Comparison of ENCODE assay signal across 8 mouse cellular contexts in the genomic region with DNA sequence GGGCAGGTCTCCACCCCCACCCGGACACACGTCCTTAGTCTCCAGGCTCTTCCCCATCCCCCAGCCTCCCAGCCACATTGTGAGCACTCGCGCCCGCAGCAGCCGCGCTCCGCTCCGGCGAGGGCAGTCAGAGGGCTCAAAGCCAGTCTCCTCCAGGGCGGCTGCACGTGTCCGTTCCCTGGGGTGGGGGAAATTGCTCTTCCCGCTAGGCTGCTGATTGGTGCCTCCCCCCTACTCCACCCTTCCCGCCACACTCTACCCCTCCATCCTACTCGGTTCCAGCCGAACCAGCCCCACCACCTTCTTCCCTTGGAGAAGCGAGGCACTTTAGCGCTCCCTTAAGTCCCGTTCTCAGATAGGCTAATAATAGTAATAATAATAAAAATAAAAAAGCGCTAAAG. TPM values are rescaled to one million over a fixed set of nuclear protein-coding genes. Genes with fewer than 3 reads are reported as not detected.
DNase-seq lines count a peak whose midpoint lies in the region; ATAC-seq and TF ChIP-seq lines count a peak whose summit lies in the region.

No protein-coding gene starts in this region.

- under 1% methylated on average over 21 of the region's 21 CpGs for WGBS in heart, embryonic 14.5 days
- WGBS in kidney, postnatal 0 days: under 1% methylated on average over 21 of the region's 21 CpGs
- WGBS in liver, embryonic 16.5 days (ENCODE audit: insufficient replicate concordance): under 1% methylated on average over 21 of the region's 21 CpGs
- under 1% methylated on average over 21 of the region's 21 CpGs for WGBS in neural tube, embryonic 14.5 days
- WGBS in thymus, adult 2 months: under 1% methylated on average over 21 of the region's 21 CpGs

- TF ChIP-seq POLR2A in CH12.LX (IDR thresholded peaks at IDR 0.05; ENCODE audit: low read depth, low read length): no peak; the same call in 1 of the 2 replicates
- no peak for TF ChIP-seq POLR2A in thymus, adult 2 months (IDR thresholded peaks at IDR 0.05; ENCODE audit: control insufficient read depth, extremely low read depth, insufficient read depth, low read length, poor library complexity)

- peak overlapping the region; percentile 81 for H3K9ac ChIP-seq in CH12.LX (ENCODE audit: insufficient read depth, low read depth)
- peak overlapping the region; percentile 85 for H3K9ac ChIP-seq in heart, embryonic 14.5 days (ENCODE audit: low read length)
- peak overlapping the region; percentile 92 for H3K9ac ChIP-seq in kidney, postnatal 0 days (ENCODE audit: low read depth, low read length)
- H3K9ac ChIP-seq in liver, embryonic 16.5 days (ENCODE audit: low read depth, low read length): peak overlapping the region; percentile 99
- peak overlapping the region; percentile 84 for H3K9ac ChIP-seq in neural tube, embryonic 14.5 days (replicated peaks; ENCODE audit: low read depth, low read length)

- H3K9me3 ChIP-seq in CH12.LX (replicated peaks; ENCODE audit: low read length): no peaks in the 10 kb centered on the region
- H3K9me3 ChIP-seq in erythroblast, embryonic 14.5 days (ENCODE audit: control insufficient read depth, low read length): no peaks in the 10 kb centered on the region
- no peaks in the 10 kb centered on the region for H3K9me3 ChIP-seq in heart, embryonic 14.5 days (ENCODE audit: control insufficient read depth, low read length)
- no peaks in the 10 kb centered on the region for H3K9me3 ChIP-seq in kidney, postnatal 0 days (replicated peaks; ENCODE audit: low read length)
- no peaks in the 10 kb centered on the region for H3K9me3 ChIP-seq in liver, embryonic 16.5 days (replicated peaks; ENCODE audit: control insufficient read depth, low read length)
- H3K9me3 ChIP-seq in neural tube, embryonic 14.5 days (ENCODE audit: control insufficient read depth, low read length): no peaks in the 10 kb centered on the region

- TF ChIP-seq RAD21 in CH12.LX (IDR thresholded peaks at IDR 0.05; ENCODE audit: low read depth, low read length): no peak; the same call in 1 of the 2 replicates

- dilution Hi-C loops in CH12.LX (cut with MboI; ENCODE audit: extremely low pct_ligation_motif_present, extremely low pct_unique_long_range_greater_than_20kb, low sequenced_read_pairs): no loop called here

- peak overlapping the region; percentile 56 for H3K27ac ChIP-seq in CH12.LX (ENCODE audit: insufficient read depth, low read depth)
- H3K27ac ChIP-seq in heart, embryonic 14.5 days (replicated peaks in 1 of 2; ENCODE audit: control insufficient read depth in 1 of 2, insufficient read depth in 1 of 2, low read depth in 2 of 2, low read length in 2 of 2): peak overlapping the region; percentile 0 to 94; a peak in 3 of 4 replicates
- peak overlapping the region; percentile 97 for H3K27ac ChIP-seq in kidney, postnatal 0 days
- peak overlapping the region; percentile 96 for H3K27ac ChIP-seq in liver, embryonic 16.5 days (ENCODE audit: low read length)
- peak overlapping the region; percentile 95 for H3K27ac ChIP-seq in neural tube, embryonic 14.5 days (ENCODE audit: low read depth, low read length)
- H3K27ac ChIP-seq in thymus, adult 2 months (ENCODE audit: control insufficient read depth, insufficient read depth, low read length): no peak overlapping the region

- in situ Hi-C loops in CH12.LX (cut with MboI; ENCODE audit: low pct_ligation_motif_present, low pct_unique_long_range_greater_than_20kb, low sequenced_read_pairs): no loop called here

- H3K4me3 ChIP-seq in CH12.LX (replicated peaks in 1 of 3; ENCODE audit: low read depth in 2 of 3, low read length in 2 of 3, poor library complexity in 1 of 3): peak overlapping the region; percentile 53 to 82 (median 76)
- peak overlapping the region; percentile 98 for H3K4me3 ChIP-seq in erythroblast, embryonic 14.5 days (replicated peaks)
- peak overlapping the region; percentile 59 to 88 for H3K4me3 ChIP-seq in heart, embryonic 14.5 days (ENCODE audit: control insufficient read depth in 1 of 2, insufficient read depth in 1 of 2, low read depth in 1 of 2, low read length in 2 of 2)
- H3K4me3 ChIP-seq in kidney, postnatal 0 days (replicated peaks; ENCODE audit: low read depth, low read length): peak overlapping the region; percentile 92
- peak overlapping the region; percentile 91 for H3K4me3 ChIP-seq in liver, embryonic 16.5 days (ENCODE audit: low read depth, low read length)
- peak overlapping the region; percentile 89 for H3K4me3 ChIP-seq in neural tube, embryonic 14.5 days (ENCODE audit: low read depth, low read length)
- peak overlapping the region; percentile 36 for H3K4me3 ChIP-seq in thymus, adult 2 months (ENCODE audit: control insufficient read depth, insufficient read depth, low read length)

- no peak for TF ChIP-seq CTCF in CH12.LX (conservative IDR thresholded peaks at IDR 0.05 in 1 of 2, IDR thresholded peaks at IDR 0.05 in 1 of 2; ENCODE audit: low read depth in 2 of 2, low read length in 2 of 2)
- no peak for TF ChIP-seq CTCF in kidney, postnatal 0 days (IDR thresholded peaks at IDR 0.05; ENCODE audit: low read depth)
- TF ChIP-seq CTCF in thymus, adult 2 months (IDR thresholded peaks at IDR 0.05; ENCODE audit: borderline replicate concordance, control insufficient read depth, extremely low read depth, insufficient read depth, low read length, poor library complexity): no peak

- ATAC-seq in heart, embryonic 14.5 days (ENCODE audit: insufficient number of reproducible peaks, insufficient read depth, low FRiP score, low read depth): peak; percentile 75
- peak; percentile 82 for ATAC-seq in kidney, postnatal 0 days (replicated peaks; ENCODE audit: low FRiP score, low read depth)
- peak; percentile 57 for ATAC-seq in liver, embryonic 16.5 days (ENCODE audit: low read depth)
- ATAC-seq in neural tube, embryonic 14.5 days (ENCODE audit: low read depth): peak; percentile 73

- TF ChIP-seq EP300 in CH12.LX (IDR thresholded peaks at IDR 0.05; ENCODE audit: low read length): no peak

- H3K4me1 ChIP-seq in CH12.LX (ENCODE audit: control insufficient read depth in 1 of 2, insufficient read depth in 2 of 2): peaks cover 5 to 23% of the 10 kb centered on the region in 2 experiments; a peak in 3 of 4 replicates
- H3K4me1 ChIP-seq in erythroblast, embryonic 14.5 days (ENCODE audit: control insufficient read depth): peaks cover 50% of the 10 kb centered on the region
- peaks cover 0 to 3% of the 10 kb centered on the region in 2 experiments; a peak in 1 of 4 replicates for H3K4me1 ChIP-seq in heart, embryonic 14.5 days (ENCODE audit: control insufficient read depth in 2 of 2, insufficient read depth in 2 of 2, low read length in 2 of 2)
- no peaks in the 10 kb centered on the region for H3K4me1 ChIP-seq in kidney, postnatal 0 days (replicated peaks; ENCODE audit: insufficient read depth, low read length)
- peaks cover 20% of the 10 kb centered on the region for H3K4me1 ChIP-seq in liver, embryonic 16.5 days (ENCODE audit: control insufficient read depth, low read depth, low read length)
- 0 out of 2 replicates have a peak, but pooled peaks cover 3% of the 10 kb centered on the region for H3K4me1 ChIP-seq in neural tube, embryonic 14.5 days (ENCODE audit: control insufficient read depth, insufficient read depth, low read length)
- H3K4me1 ChIP-seq in thymus, adult 2 months (replicated peaks; ENCODE audit: control insufficient read depth, insufficient read depth, low read length): peaks cover 8% of the 10 kb centered on the region

- H3K27me3 ChIP-seq in CH12.LX (replicated peaks): peaks cover 4% of the 10 kb centered on the region
- no peaks in the 10 kb centered on the region for H3K27me3 ChIP-seq in erythroblast, embryonic 14.5 days (ENCODE audit: control insufficient read depth)
- H3K27me3 ChIP-seq in heart, embryonic 14.5 days (ENCODE audit: control insufficient read depth, insufficient read depth, low read length): 0 out of 2 replicates have a peak, but pooled peaks cover 4% of the 10 kb centered on the region
- 0 out of 2 replicates have a peak, but pooled peaks cover 6% of the 10 kb centered on the region for H3K27me3 ChIP-seq in kidney, postnatal 0 days (ENCODE audit: insufficient read depth, low read length)
- H3K27me3 ChIP-seq in liver, embryonic 16.5 days (ENCODE audit: control insufficient read depth, insufficient read depth, low read depth, low read length): no peaks in the 10 kb centered on the region
- no peaks in the 10 kb centered on the region for H3K27me3 ChIP-seq in neural tube, embryonic 14.5 days (ENCODE audit: control insufficient read depth, insufficient read depth, low read length)
- H3K27me3 ChIP-seq in thymus, adult 2 months (ENCODE audit: control insufficient read depth, insufficient read depth, low read length): peaks cover 19% of the 10 kb centered on the region

- H3K36me3 ChIP-seq in CH12.LX (replicated peaks in 1 of 2; ENCODE audit: control insufficient read depth in 1 of 2, insufficient read depth in 1 of 2, low read length in 1 of 2): no peaks in the 10 kb centered on the region
- peaks cover 16% of the 10 kb centered on the region for H3K36me3 ChIP-seq in erythroblast, embryonic 14.5 days (ENCODE audit: control insufficient read depth)
- H3K36me3 ChIP-seq in heart, embryonic 14.5 days (ENCODE audit: control insufficient read depth, insufficient read depth, low read length): no peaks in the 10 kb centered on the region
- H3K36me3 ChIP-seq in kidney, postnatal 0 days (ENCODE audit: insufficient read depth, low read length): no peaks in the 10 kb centered on the region
- H3K36me3 ChIP-seq in liver, embryonic 16.5 days (ENCODE audit: control insufficient read depth, insufficient read depth): no peaks in the 10 kb centered on the region
- no peaks in the 10 kb centered on the region for H3K36me3 ChIP-seq in neural tube, embryonic 14.5 days (ENCODE audit: control insufficient read depth, insufficient read depth, low read length)
- H3K36me3 ChIP-seq in thymus, adult 2 months (ENCODE audit: control insufficient read depth, insufficient read depth, low read length): no peaks in the 10 kb centered on the region

- peak overlapping the region; percentile 63 for H3K4me2 ChIP-seq in CH12.LX (ENCODE audit: insufficient read depth, low read depth, poor library complexity, severe bottlenecking)
- peak overlapping the region; percentile 92 for H3K4me2 ChIP-seq in heart, embryonic 14.5 days (ENCODE audit: low read length)
- H3K4me2 ChIP-seq in kidney, postnatal 0 days (ENCODE audit: low read length): peak overlapping the region; percentile 94
- H3K4me2 ChIP-seq in liver, embryonic 16.5 days (ENCODE audit: low read depth, low read length): peak overlapping the region; percentile 88
- H3K4me2 ChIP-seq in neural tube, embryonic 14.5 days (ENCODE audit: low read depth, low read length): peak overlapping the region; percentile 92

- peak; percentile 33 for DNase-seq in CH12.LX (ENCODE audit: extremely low read depth)
- DNase-seq in c-Kit-negative CD71-positive TER-119-positive erythroid progenitor cells, embryonic 14.5 days (ENCODE audit: low read depth, low spot score): peak; percentile 41
- peak; percentile 67 for DNase-seq in kidney, postnatal 0 days (ENCODE audit: low spot score)
- DNase-seq in thymus, adult 2 months: peak; percentile 22

- H3K79me2 ChIP-seq in CH12.LX (replicated peaks; ENCODE audit: control insufficient read depth, extremely low read depth, insufficient read depth, poor library complexity, severe bottlenecking): peaks cover 32% of the 10 kb centered on the region

RNA-seq across cellular contexts. Expression of gene Cecr2, which starts 0.8 kb away (rescaled TPM):
- total RNA-seq in CH12.LX (2012; rRNA removed) (10.6 and 12.5 TPM in 2 replicates), CH12.LX (2014; rRNA removed) (5.7 and 6.6 TPM in 2 replicates)
- 15.0 and 16.9 TPM in 2 replicates for polyA plus RNA-seq in CH12.LX (2012; ENCODE audit: insufficient read length, low read depth)
- 1.5 and 1.9 TPM in 2 replicates for polyA plus RNA-seq in erythroblast, embryonic 14.5 days (2012)
- polyA plus RNA-seq in heart, embryonic 14.5 days (2014; fragmentation: Nextera tagmentation; extraction: Ambion mirVana): 1.5 and 2.1 TPM in 2 replicates
- polyA plus RNA-seq in kidney, postnatal 0 days (2015; fragmentation: Nextera tagmentation; extraction: Ambion mirVana): 3.3 and 3.6 TPM in 2 replicates
- 4.9 and 6.0 TPM in 2 replicates for polyA plus RNA-seq in liver, embryonic 16.5 days (2015; fragmentation: Nextera tagmentation; extraction: Ambion mirVana)
- 3.1 and 4.4 TPM in 2 replicates for polyA plus RNA-seq in neural tube, embryonic 14.5 days (2014; fragmentation: Nextera tagmentation; extraction: Ambion mirVana)
- polyA plus RNA-seq in thymus, adult 2 months (2012; rRNA removed): 1.6 and 2.1 TPM in 2 replicates

Comparison
In these comparisons a context has a peak if more than half of its experiments do, and no peak if none do; other contexts are left out.
1. H3K4me3 ChIP-seq: peak in every context shown above with its lines; median percentile 98 in erythroblast, embryonic 14.5 days; 92 in kidney, postnatal 0 days; 91 in liver, embryonic 16.5 days; 89 in neural tube, embryonic 14.5 days; 76 in CH12.LX; 74 in heart, embryonic 14.5 days; 36 in thymus, adult 2 months.